Mouse (Mus musculus): Measurements from ENCODE around the gene Rnf128.

- TF ChIP-seq POLR2A (IDR thresholded peaks at IDR 0.05; ENCODE audit: insufficient read depth, low read depth, low read length) (no peak), CTCF (IDR thresholded peaks at IDR 0.05) (no peak), EP300 (IDR thresholded peaks at IDR 0.05; ENCODE audit: insufficient read depth, low read depth, low read length) (no peak)
These were observed 47.0 kb upstream of the Rnf128 start for GRCm38 (mm10) chrX:139516156-139516555.

All from heart, adult 2 months (tissue).